Mouse (Mus musculus) kidney, postnatal 0 days (tissue): ENCODE measurements around the gene Fosb. TPM values are rescaled to one million over a fixed set of nuclear protein-coding genes. Genes with fewer than 3 reads are reported as not detected.
"Not testable (repeated sequence)": the region's sequence is repeated elsewhere in the genome, so short reads cannot be mapped to it uniquely, and the experiment has no call there.

ENCODE experiments used
- ATAC-seq: fragments of 200-750 bp; cut with Nextera tagmentation; replicated peaks from 2 replicates; pipeline ENCODE4 v1.8.0; 2017; ENCODE audit warnings: low read depth, moderate number of reproducible peaks, moderate TSS enrichment, moderate library complexity; ENCODE audit not compliant: low FRiP score
- DNase-seq: peaks from one replicate; pipeline ENCODE4 v3.0.0-alpha.2; 2016; ENCODE audit warnings: low spot score
- H3K27ac ChIP-seq: fragments of 300-500 bp; sonication (generic); 2 replicates; pipeline ENCODE4 v1.5.1; 2014; ENCODE audit warnings: mild to moderate bottlenecking
- H3K27me3 ChIP-seq: fragments of 300-500 bp; sonication (generic); 2 replicates; pipeline ENCODE4 v1.6.1; 2014; ENCODE audit warnings: low read length, mixed read lengths; ENCODE audit not compliant: insufficient read depth
- H3K36me3 ChIP-seq: fragments of 300-500 bp; sonication (generic); 2 replicates; pipeline ENCODE4 v1.6.1; 2014; ENCODE audit warnings: low read length, mixed read lengths; ENCODE audit not compliant: insufficient read depth
- H3K4me1 ChIP-seq: fragments of 300-500 bp; sonication (generic); replicated peaks from 2 replicates; pipeline ENCODE4 v1.6.1; 2014; ENCODE audit warnings: antibody characterized with exemption, low read length, mixed read lengths; ENCODE audit not compliant: insufficient read depth
- H3K4me2 ChIP-seq: fragments of 300-500 bp; sonication (generic); 2 replicates; pipeline ENCODE4 v1.6.1; 2014; ENCODE audit warnings: mild to moderate bottlenecking, low read length, moderate library complexity, mixed read lengths
- H3K4me3 ChIP-seq: fragments of 300-500 bp; sonication (generic); replicated peaks from 2 replicates; pipeline ENCODE4 v1.5.1; 2014; ENCODE audit warnings: low read depth, low read length
- H3K9ac ChIP-seq: fragments of 300-500 bp; sonication (generic); 2 replicates; pipeline ENCODE4 v1.6.1; 2014; ENCODE audit warnings: low read depth, low read length
- H3K9me3 ChIP-seq: fragments of 300-500 bp; sonication (generic); replicated peaks from 2 replicates; pipeline ENCODE4 v1.6.1; 2016; ENCODE audit warnings: low read length, inconsistent platforms, mixed read lengths
- CTCF ChIP-seq: IDR thresholded peaks from 2 replicates; pipeline ENCODE4 v1.5.1; 2016; ENCODE audit warnings: antibody characterized with exemption, low read depth, mild to moderate bottlenecking, moderate library complexity
- WGBS: fragments of 180-500 bp; shearing (Covaris S2); extraction: QIAGEN DNeasy Blood & Tissue Kit; methylation state at CpG from one replicate; pipeline ENCODE4 v1.1.7; 2014; 5-methylcytosine and 5-hydroxymethylcytosine counted together
- polyA plus RNA-seq: library from polyadenylated mRNA; unstranded; fragments of >200 nt; fragmentation: Nextera tagmentation; extraction: Ambion mirVana; gene quantifications from 2 replicates; pipeline ENCODE4 v1.2.1, GENCODE M21; 2015

The Fosb gene
- polyA plus RNA-seq, 1 experiment from 2014 or later = 0.11 TPM

- not testable (repeated sequence) for H3K27ac ChIP-seq, H3K9ac ChIP-seq, ATAC-seq, H3K36me3 ChIP-seq, H3K4me1 ChIP-seq, H3K9me3 ChIP-seq
- Histone ChIP-seq H3K4me2 (peak overlapping the region; percentile 79), H3K27me3 (peaks cover 35% of the 10 kb centered on the region), H3K4me3 (peak overlapping the region; percentile 46; the same call in 1 of the 2 replicates)
- 41% methylated on average over 6 of the region's 6 CpGs for WGBS
- peak; percentile 74 for DNase-seq
- TF ChIP-seq CTCF = peak; percentile 78
Measured at GRCm38 (mm10) chr7:19281680-19282304, 28.1 kb downstream of the Fosb start.

DNA sequence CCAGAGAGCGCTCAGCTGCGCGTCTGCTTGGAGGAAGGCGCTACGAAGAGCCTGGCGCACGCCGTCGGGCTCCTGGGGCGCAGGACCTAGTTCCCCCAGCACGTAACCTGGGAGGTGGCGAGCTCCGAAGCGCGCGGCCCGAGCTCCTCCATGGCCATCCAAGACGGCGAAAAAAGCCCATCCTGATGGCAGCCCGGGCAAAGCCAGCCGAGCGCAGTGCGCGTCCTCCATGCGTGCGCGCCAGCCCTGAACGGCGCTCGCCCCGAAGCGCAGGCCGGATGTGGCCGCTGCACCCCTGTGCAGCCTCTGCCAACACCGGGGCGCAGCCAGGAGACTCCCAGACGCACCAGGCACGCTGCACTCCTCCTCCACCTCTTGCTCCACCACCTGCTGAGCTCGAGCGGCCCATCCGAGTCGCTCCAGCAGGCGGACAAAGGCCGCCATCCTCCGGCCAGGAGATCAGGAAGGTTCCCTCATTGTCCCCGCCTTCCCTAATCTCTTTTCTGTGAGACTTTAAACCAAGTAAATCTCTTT lies 30.2 kb downstream of the Fosb start, which contains the start of gene Ppm1n:
Gene Ppm1n (minus strand): TSS at position 484 of the 534 bp plus-strand sequence.
- DNase-seq = no peak
- TF ChIP-seq CTCF = no peak
- WGBS = under 1% methylated on average over 46 of the region's 46 CpGs

GRCm38 (mm10) chr7:19279052-19279451 lies 30.8 kb downstream of the Fosb start:
- Histone ChIP-seq H3K9ac (no peak overlapping the region), H3K4me2 (peak overlapping the region; percentile 40), H3K27me3 (peaks cover 35% of the 10 kb centered on the region), H3K4me3 (peak overlapping the region; percentile 19), H3K4me1 (0 out of 2 replicates have a peak, but pooled peaks cover 4% of the 10 kb centered on the region), H3K9me3 (no peaks in the 10 kb centered on the region; the same call in 1 of the 2 replicates), H3K27ac (no peak overlapping the region), H3K36me3 (no peaks in the 10 kb centered on the region)
- ATAC-seq = no peak
- TF ChIP-seq CTCF = no peak
- DNase-seq = no peak
- 4% methylated on average over 34 of the region's 34 CpGs for WGBS

More for the DNA sequence above, 30.2 kb downstream of the Fosb start, which contains the start of gene Ppm1n:
- H3K4me3 ChIP-seq = peak within 1 kb of the TSS; percentile 19
- no peak for ATAC-seq
- H3K4me2 ChIP-seq = peak within 1 kb of the TSS; percentile 40
- H3K9me3 ChIP-seq = no peaks in the 10 kb centered on the region; the same call in 1 of the 2 replicates
- H3K36me3 ChIP-seq = no peaks in the 10 kb centered on the region
- 0 out of 2 replicates have a peak within 1 kb of the TSS, but pooled peaks have one; percentile 5 for H3K9ac ChIP-seq
- 0 out of 2 replicates have a peak, but pooled peaks cover 4% of the 10 kb centered on the region for H3K4me1 ChIP-seq
- no peak within 1 kb of the TSS for H3K27ac ChIP-seq
- H3K27me3 ChIP-seq = peaks cover 35% of the 10 kb centered on the region

GRCm38 (mm10) chr7:19276253-19276652 lies 33.6 kb downstream of the Fosb start:
- Histone ChIP-seq H3K9me3 (no peaks in the 10 kb centered on the region; the same call in 1 of the 2 replicates), H3K27me3 (peaks cover 33% of the 10 kb centered on the region), H3K9ac (no peak overlapping the region), H3K4me3 (no peak overlapping the region), H3K4me2 (no peak overlapping the region), H3K27ac (no peak overlapping the region), H3K4me1 (0 out of 2 replicates have a peak, but pooled peaks cover 2% of the 10 kb centered on the region), H3K36me3 (no peaks in the 10 kb centered on the region)
- peak; percentile 46 for TF ChIP-seq CTCF
- 52% methylated on average over 4 of the region's 4 CpGs for WGBS
- ATAC-seq (no peak), DNase-seq (no peak)

DNA sequence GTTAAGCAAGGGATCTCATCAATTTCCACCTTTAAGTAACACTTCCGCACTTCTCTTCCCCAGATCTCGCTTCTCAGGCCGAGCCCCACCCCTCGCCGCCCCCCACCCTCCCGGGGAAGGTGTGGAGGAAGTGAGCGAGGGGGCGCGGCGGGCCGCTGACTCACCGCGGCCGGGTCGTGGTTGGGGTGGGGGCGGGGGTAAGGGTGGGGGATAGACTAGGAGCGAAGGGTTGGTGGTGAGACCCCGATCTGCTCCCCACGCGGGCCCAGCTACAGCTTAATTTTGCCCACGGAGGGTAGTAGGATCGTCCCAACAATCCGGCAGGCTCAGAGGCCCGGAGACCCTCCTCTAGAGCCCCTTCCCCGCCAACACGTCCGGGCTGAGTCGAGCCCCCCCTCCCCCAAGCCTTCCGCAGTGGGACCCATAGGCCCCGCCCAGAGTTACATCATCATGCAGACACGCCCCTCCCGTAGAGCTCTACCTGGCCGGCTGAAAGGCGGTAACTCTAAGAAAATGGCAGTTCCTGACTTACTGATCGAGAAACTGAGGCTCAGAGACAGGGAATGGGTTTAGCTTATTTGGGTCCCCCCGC lies 37.6 kb downstream of the Fosb start:
- ATAC-seq (peak; percentile 70), DNase-seq (peak; percentile 75)
- Histone ChIP-seq H3K4me1 (peaks cover 8% of the 10 kb centered on the region; the same call in 1 of the 2 replicates), H3K36me3 (no peaks in the 10 kb centered on the region), H3K27ac (peak overlapping the region; percentile 92), H3K4me3 (peak overlapping the region; percentile 97), H3K9ac (peak overlapping the region; percentile 88), H3K4me2 (peak overlapping the region; percentile 98), H3K27me3 (no peaks in the 10 kb centered on the region), H3K9me3 (no peaks in the 10 kb centered on the region; the same call in 1 of the 2 replicates)
- TF ChIP-seq CTCF = no peak
- under 1% methylated on average over 32 of the region's 36 CpGs for WGBS
